Mouse (Mus musculus): Measurements from ENCODE around the gene St3gal3. TPM values are rescaled to one million over a fixed set of nuclear protein-coding genes. Genes with fewer than 3 reads are reported as not detected.

Gene St3gal3
- polyA plus RNA-seq, 1 experiment: 71.2 TPM

DNA sequence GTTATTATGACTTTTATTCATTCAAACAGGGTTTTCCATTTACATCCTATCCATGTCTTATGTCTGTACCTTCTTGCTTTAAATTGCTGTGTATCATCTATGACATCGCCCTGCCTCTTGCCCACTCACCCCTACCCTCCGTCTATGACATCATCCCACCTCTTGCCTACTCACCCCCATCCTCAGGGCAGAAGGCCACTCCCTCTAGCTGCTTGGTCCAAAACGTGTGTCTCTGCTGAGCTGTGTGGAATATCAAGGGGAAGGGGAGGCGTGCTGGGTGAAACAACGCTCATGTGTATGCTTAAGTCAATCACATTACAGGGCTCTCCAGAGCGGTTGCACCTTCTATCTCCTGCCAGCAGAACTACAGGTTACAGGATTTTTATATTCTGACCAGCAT lies 38.6 kb downstream of the St3gal3 start:
- TF ChIP-seq POLR2A (IDR thresholded peaks at IDR 0.05; ENCODE audit: borderline replicate concordance, insufficient read depth, low read length) (no peak), CTCF (IDR thresholded peaks at IDR 0.05; ENCODE audit: borderline replicate concordance, insufficient read depth, low read depth, low read length) (no peak)
- Histone ChIP-seq H3K27me3 (ENCODE audit: control insufficient read depth, insufficient read depth, low read length) (no peaks in the 10 kb centered on the region), H3K4me1 (ENCODE audit: control insufficient read depth, insufficient read depth, low read length) (peaks cover 6% of the 10 kb centered on the region), H3K27ac (ENCODE audit: insufficient read depth, low read length) (no peak overlapping the region), H3K4me3 (replicated peaks; ENCODE audit: insufficient read depth, low read depth, low read length) (no peak overlapping the region)
- WGBS: 78% methylated on average over 6 of the region's 6 CpGs
- DNase-seq: no peak

DNA sequence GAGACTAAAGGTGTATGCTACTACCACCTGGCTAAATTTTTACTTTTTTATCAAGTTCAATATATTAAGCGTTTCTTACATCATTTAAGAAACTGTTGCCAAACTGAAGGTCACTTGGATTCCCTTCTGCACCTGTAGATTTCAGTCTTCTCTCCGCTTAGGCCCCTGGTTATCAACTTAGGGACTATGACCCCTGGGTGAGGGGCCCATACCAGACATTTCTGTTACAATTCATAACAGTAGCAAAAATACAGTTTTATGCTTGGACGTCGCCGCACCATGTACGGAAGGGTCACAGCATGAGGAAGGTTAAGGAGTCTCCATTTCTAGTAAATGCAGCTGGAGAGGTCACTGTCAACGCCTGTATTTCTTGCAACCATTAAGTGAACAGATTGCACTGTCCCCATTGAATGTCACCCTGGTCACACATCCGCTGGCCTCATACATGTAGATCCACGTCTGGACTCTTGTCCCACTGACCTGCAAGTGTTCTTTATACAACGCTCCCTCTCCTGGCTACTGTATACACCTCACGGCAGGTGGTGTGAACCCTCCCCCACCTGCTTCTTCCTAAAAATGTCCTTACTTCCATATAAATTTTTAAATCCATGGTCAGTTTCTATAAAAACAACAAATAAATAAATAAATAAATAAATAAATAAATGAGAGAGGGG lies 41.8 kb downstream of the St3gal3 start:
- WGBS: 94% methylated on average over 11 of the region's 11 CpGs
- H3K4me3 ChIP-seq (replicated peaks; ENCODE audit: insufficient read depth, low read depth, low read length): no peak overlapping the region
- H3K27ac ChIP-seq (ENCODE audit: insufficient read depth, low read length): no peak overlapping the region
- DNase-seq: no peak
- TF ChIP-seq CTCF (IDR thresholded peaks at IDR 0.05; ENCODE audit: borderline replicate concordance, insufficient read depth, low read depth, low read length) (no peak), POLR2A (IDR thresholded peaks at IDR 0.05; ENCODE audit: borderline replicate concordance, insufficient read depth, low read length) (no peak)
- no peaks in the 10 kb centered on the region for H3K27me3 ChIP-seq (ENCODE audit: control insufficient read depth, insufficient read depth, low read length)
- H3K4me1 ChIP-seq (ENCODE audit: control insufficient read depth, insufficient read depth, low read length): peaks cover 6% of the 10 kb centered on the region; the same call in 1 of the 2 replicates

DNA sequence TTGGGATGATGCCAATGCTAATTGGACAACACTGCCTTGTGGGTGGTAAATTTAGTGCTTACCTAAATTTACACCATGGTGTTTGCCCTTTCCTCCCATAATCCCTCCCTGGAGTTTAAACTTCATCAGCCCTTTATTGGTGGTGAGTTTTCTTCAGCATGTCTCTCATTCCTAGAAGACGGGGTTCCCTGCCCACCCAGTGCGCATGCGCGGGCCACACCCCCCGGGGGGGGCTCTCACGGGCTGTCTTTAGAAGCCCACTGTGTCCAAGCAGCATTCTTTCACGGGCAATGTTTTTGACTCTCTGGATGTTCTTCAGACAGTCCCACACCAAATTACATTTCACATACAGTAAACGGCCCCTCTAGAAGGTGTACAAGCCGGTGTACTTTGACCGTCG lies 44.3 kb downstream of the St3gal3 start:
- Histone ChIP-seq H3K4me1 (ENCODE audit: control insufficient read depth, insufficient read depth, low read length) (peaks cover 6% of the 10 kb centered on the region; the same call in 1 of the 2 replicates), H3K4me3 (replicated peaks; ENCODE audit: insufficient read depth, low read depth, low read length) (no peak overlapping the region), H3K27me3 (ENCODE audit: control insufficient read depth, insufficient read depth, low read length) (no peaks in the 10 kb centered on the region), H3K27ac (ENCODE audit: insufficient read depth, low read length) (no peak overlapping the region)
- DNase-seq: no peak
- TF ChIP-seq POLR2A (IDR thresholded peaks at IDR 0.05; ENCODE audit: borderline replicate concordance, insufficient read depth, low read length) (no peak), CTCF (IDR thresholded peaks at IDR 0.05; ENCODE audit: borderline replicate concordance, insufficient read depth, low read depth, low read length) (no peak)
- whole genome bisulfite sequencing: 86% methylated on average over 11 of the region's 11 CpGs

DNA sequence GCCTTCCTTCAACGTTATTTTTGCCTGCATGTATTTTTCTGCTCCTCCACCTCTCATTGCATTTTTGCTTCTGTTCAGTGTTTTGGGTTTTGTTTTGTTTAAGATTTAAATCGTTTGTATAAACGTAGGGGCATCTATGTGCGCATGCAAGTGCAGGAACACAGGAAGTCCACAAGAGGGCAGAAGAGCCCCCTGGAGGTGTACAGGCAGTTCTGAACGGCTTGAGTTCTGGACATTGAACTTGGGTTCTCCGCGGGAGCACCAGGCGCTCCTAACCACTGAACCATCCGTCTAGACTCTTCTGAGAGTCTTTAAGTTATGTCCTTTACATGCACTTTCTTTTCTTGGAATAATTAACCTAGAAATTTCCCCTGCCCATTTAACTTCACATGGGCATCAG lies 44.8 kb downstream of the St3gal3 start:
- WGBS: 29% methylated on average over 9 of the region's 9 CpGs
- no peak overlapping the region for H3K27ac ChIP-seq (ENCODE audit: insufficient read depth, low read length)
- no peak overlapping the region for H3K4me3 ChIP-seq (replicated peaks; ENCODE audit: insufficient read depth, low read depth, low read length)
- peak; percentile 60 to 62 for DNase-seq
- peaks cover 6% of the 10 kb centered on the region; the same call in 1 of the 2 replicates for H3K4me1 ChIP-seq (ENCODE audit: control insufficient read depth, insufficient read depth, low read length)
- no peaks in the 10 kb centered on the region for H3K27me3 ChIP-seq (ENCODE audit: control insufficient read depth, insufficient read depth, low read length)
- TF ChIP-seq POLR2A (IDR thresholded peaks at IDR 0.05; ENCODE audit: borderline replicate concordance, insufficient read depth, low read length) (no peak), CTCF (IDR thresholded peaks at IDR 0.05; ENCODE audit: borderline replicate concordance, insufficient read depth, low read depth, low read length) (peak; percentile 82)

DNA sequence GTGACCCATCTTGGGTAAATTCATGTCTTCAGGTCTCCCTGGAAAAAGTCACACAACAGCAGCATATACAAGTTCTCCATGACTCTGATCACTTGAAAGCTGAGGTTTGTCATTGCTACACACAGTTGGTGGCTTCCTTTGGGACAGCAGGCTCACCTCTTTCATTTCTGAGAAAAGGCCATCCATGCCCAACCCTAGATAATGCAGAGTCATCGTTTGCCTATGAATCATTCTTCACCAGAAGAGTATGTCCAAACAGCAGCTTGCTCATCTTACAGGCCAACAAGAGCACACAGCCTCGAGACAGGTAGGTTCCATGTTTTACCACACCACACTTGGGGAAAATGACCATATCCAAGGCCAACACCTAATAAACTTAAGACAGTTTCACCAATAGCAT lies 45.9 kb downstream of the St3gal3 start:
- H3K4me1 ChIP-seq (ENCODE audit: control insufficient read depth, insufficient read depth, low read length): peaks cover 11% of the 10 kb centered on the region; the same call in 1 of the 2 replicates
- WGBS: 53% methylated on average over 2 of the region's 2 CpGs
- DNase-seq: no peak
- no peaks in the 10 kb centered on the region for H3K27me3 ChIP-seq (ENCODE audit: control insufficient read depth, insufficient read depth, low read length)
- TF ChIP-seq CTCF (IDR thresholded peaks at IDR 0.05; ENCODE audit: borderline replicate concordance, insufficient read depth, low read depth, low read length) (no peak), POLR2A (IDR thresholded peaks at IDR 0.05; ENCODE audit: borderline replicate concordance, insufficient read depth, low read length) (no peak)
- H3K27ac ChIP-seq (ENCODE audit: insufficient read depth, low read length): no peak overlapping the region
- no peak overlapping the region for H3K4me3 ChIP-seq (replicated peaks; ENCODE audit: insufficient read depth, low read depth, low read length)

DNA sequence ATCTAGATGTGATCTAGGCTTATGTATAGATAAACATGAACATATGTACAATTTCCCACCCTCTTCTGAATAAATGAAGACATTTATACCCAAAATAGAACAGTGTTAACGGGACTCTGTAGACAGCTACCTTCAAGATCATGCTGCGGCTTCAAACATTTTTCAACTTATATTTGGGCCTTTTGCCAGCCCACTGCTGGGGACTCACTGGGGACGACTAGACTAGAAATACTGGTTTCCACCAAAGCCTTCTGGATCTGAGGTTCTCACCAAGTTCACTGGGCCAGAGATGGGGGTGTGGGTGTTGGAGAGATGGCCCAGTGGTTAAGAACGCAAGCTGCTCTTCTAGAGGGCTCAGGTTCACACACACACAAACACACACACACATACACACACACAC lies 49.7 kb downstream of the St3gal3 start:
- H3K4me1 ChIP-seq (ENCODE audit: control insufficient read depth, insufficient read depth, low read length): peaks cover 11% of the 10 kb centered on the region; the same call in 1 of the 2 replicates
- no peak overlapping the region for H3K4me3 ChIP-seq (replicated peaks; ENCODE audit: insufficient read depth, low read depth, low read length)
- no peak for DNase-seq
- TF ChIP-seq POLR2A (IDR thresholded peaks at IDR 0.05; ENCODE audit: borderline replicate concordance, insufficient read depth, low read length): no peak
- TF ChIP-seq CTCF (IDR thresholded peaks at IDR 0.05; ENCODE audit: borderline replicate concordance, insufficient read depth, low read depth, low read length): no peak
- H3K27me3 ChIP-seq (ENCODE audit: control insufficient read depth, insufficient read depth, low read length): no peaks in the 10 kb centered on the region
- H3K27ac ChIP-seq (ENCODE audit: insufficient read depth, low read length): no peak overlapping the region
- 74% methylated on average over 4 of the region's 4 CpGs for WGBS

DNA sequence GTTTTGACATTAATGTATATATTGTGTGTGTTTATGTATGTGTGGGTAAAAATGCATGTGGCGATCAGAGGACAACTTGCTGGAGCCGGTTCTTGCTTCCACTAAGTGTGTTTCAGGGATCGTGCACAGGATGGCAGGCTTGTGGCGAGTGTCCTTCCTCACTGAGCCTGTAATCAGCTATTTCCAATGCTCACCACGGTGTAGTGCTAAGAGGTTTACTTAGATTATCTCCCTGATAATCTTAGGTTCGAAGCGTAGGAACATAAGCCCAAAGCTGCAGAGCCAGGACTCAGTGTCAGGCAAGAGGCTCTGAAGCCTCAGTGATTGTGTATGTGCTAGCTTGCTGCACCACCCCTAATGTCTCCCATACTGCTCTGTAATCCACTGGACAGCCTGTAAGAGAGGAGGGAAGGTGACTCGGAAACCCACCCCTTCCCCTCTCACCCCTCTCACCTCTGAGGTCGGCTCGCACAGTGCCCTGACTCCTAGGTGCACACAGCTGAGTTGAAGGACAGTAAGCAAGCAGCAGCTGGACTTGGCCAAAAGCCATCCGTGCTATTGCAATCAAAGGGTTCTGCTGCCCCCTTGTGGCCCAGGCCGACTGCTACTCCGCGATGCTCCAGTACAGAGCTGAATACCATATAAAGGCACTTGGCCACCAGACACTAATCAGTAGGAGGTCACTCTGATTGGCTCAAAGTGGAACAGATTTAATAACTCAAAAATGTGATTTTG lies 51.3 kb downstream of the St3gal3 start:
- DNase-seq: peak; percentile 87 to 94
- peaks cover 8% of the 10 kb centered on the region; the same call in 1 of the 2 replicates for H3K4me1 ChIP-seq (ENCODE audit: control insufficient read depth, insufficient read depth, low read length)
- WGBS: 35% methylated on average over 14 of the region's 14 CpGs
- TF ChIP-seq CTCF (IDR thresholded peaks at IDR 0.05; ENCODE audit: borderline replicate concordance, insufficient read depth, low read depth, low read length) (peak; percentile 99), POLR2A (IDR thresholded peaks at IDR 0.05; ENCODE audit: borderline replicate concordance, insufficient read depth, low read length) (no peak)
- no peaks in the 10 kb centered on the region for H3K27me3 ChIP-seq (ENCODE audit: control insufficient read depth, insufficient read depth, low read length)
- no peak overlapping the region for H3K4me3 ChIP-seq (replicated peaks; ENCODE audit: insufficient read depth, low read depth, low read length)
- no peak overlapping the region for H3K27ac ChIP-seq (ENCODE audit: insufficient read depth, low read length)

All from cerebellum, adult 2 months (tissue).